Mouse (Mus musculus): ENCODE data around the gene Tmem255b.

Tmem255b gene

GRCm38 (mm10) chr8:13489986-13490910 is 55.3 kb downstream of the Tmem255b start:
- DNase-seq (ENCODE audit: extremely low read depth, low read depth, low spot score): no peak

- DNase-seq (ENCODE audit: extremely low read depth, low read depth, low spot score): no peak
Measured at GRCm38 (mm10) chr8:13491491-13492010, 56.6 kb downstream of the Tmem255b start.

- DNase-seq (ENCODE audit: extremely low read depth, low read depth, low spot score): no peak
Measured at GRCm38 (mm10) chr8:13492198-13492995, 57.4 kb downstream of the Tmem255b start.

GRCm38 (mm10) chr8:13493011-13493410 is 58.0 kb downstream of the Tmem255b start:
- DNase-seq (ENCODE audit: extremely low read depth, low read depth, low spot score): no peak

GRCm38 (mm10) chr8:13493858-13494631 is 59.1 kb downstream of the Tmem255b start, which contains the start of gene Gas6:
Gas6 (minus strand) TSS chr8:13494490.
- DNase-seq (ENCODE audit: extremely low read depth, low read depth, low spot score): no peak

GRCm38 (mm10) chr8:13501221-13501620 is 66.2 kb downstream of the Tmem255b start:
- DNase-seq (ENCODE audit: extremely low read depth, low read depth, low spot score): no peak

- no peak for DNase-seq (ENCODE audit: extremely low read depth, low read depth, low spot score)
Measured at GRCm38 (mm10) chr8:13503936-13504606, 69.1 kb downstream of the Tmem255b start.

GRCm38 (mm10) chr8:13504894-13505674 is 70.1 kb downstream of the Tmem255b start:
- DNase-seq (ENCODE audit: extremely low read depth, low read depth, low spot score): no peak

- no peak for DNase-seq (ENCODE audit: extremely low read depth, low read depth, low spot score)
Measured at GRCm38 (mm10) chr8:13506849-13507248, 71.9 kb downstream of the Tmem255b start.

GRCm38 (mm10) chr8:13507284-13507937 is 72.4 kb downstream of the Tmem255b start:
- DNase-seq (ENCODE audit: extremely low read depth, low read depth, low spot score): no peak

GRCm38 (mm10) chr8:13512016-13512415 is 77.0 kb downstream of the Tmem255b start:
- DNase-seq (ENCODE audit: extremely low read depth, low read depth, low spot score): no peak

- DNase-seq (ENCODE audit: extremely low read depth, low read depth, low spot score): no peak
Measured at GRCm38 (mm10) chr8:13512677-13513076, 77.7 kb downstream of the Tmem255b start.

- no peak for DNase-seq (ENCODE audit: extremely low read depth, low read depth, low spot score)
Measured at GRCm38 (mm10) chr8:13513556-13514370, 78.8 kb downstream of the Tmem255b start.

GRCm38 (mm10) chr8:13516011-13516442 is 81.0 kb downstream of the Tmem255b start:
- DNase-seq (ENCODE audit: extremely low read depth, low read depth, low spot score): no peak

- DNase-seq (ENCODE audit: extremely low read depth, low read depth, low spot score): no peak
Measured at GRCm38 (mm10) chr8:13516728-13517127, 81.7 kb downstream of the Tmem255b start.

GRCm38 (mm10) chr8:13517284-13517781 is 82.3 kb downstream of the Tmem255b start:
- no peak for DNase-seq (ENCODE audit: extremely low read depth, low read depth, low spot score)

All from fat pad, adult 2 months (tissue).